8 mouse cellular contexts compared by ENCODE assay signal in genomic region chr17:35916297-35917142, GRCm38 (mm10). TPM values are rescaled to one million over a fixed set of nuclear protein-coding genes. Genes with fewer than 3 reads are reported as not detected.
DNase-seq lines count a peak whose midpoint lies in the region; ATAC-seq lines count a peak whose summit lies in the region.

Gene Mrps18b, minus strand, starts transcription at chr17:35916389.
Gene Ppp1r10, plus strand, starts transcription at chr17:35916434.

- H3K4me2 ChIP-seq in hindbrain, embryonic 15.5 days, result peak within 1 kb of the TSS; percentile 78

- peak; percentile 96 for ATAC-seq in hindbrain, embryonic 15.5 days (ENCODE audit: low FRiP score, low read depth)

- no peaks in the 10 kb centered on the region for H3K9me3 ChIP-seq in hindbrain, embryonic 15.5 days

- H3K27me3 ChIP-seq in hindbrain, embryonic 15.5 days, result no peaks in the 10 kb centered on the region

- peak within 1 kb of the TSS; percentile 98 for H3K27ac ChIP-seq in hindbrain, embryonic 15.5 days (replicated peaks)

- peak; percentile 100 for DNase-seq in T-cell, adult 2 months (ENCODE audit: low spot score)
- DNase-seq in cerebellum, postnatal 36 days, result peak; percentile 98 to 99
- peak; percentile 99 for DNase-seq in frontal cortex, postnatal 36 days (ENCODE audit: low spot score in 2 of 2)
- DNase-seq in left cerebral cortex, adult 11 months (ENCODE audit: low spot score), result peak; percentile 99
- peak; percentile 99 to 100 for DNase-seq in lung, postnatal 4 days
- DNase-seq in retina, postnatal 7 days (ENCODE audit: low read depth, low spot score), result peak; percentile 98
- peak; percentile 98 for DNase-seq in urinary bladder, adult 2 months (ENCODE audit: low spot score)

- peak within 1 kb of the TSS; percentile 76 for H3K9ac ChIP-seq in hindbrain, embryonic 15.5 days

- H3K4me1 ChIP-seq in hindbrain, embryonic 15.5 days (replicated peaks), result peaks cover 33% of the 10 kb centered on the region

- WGBS in hindbrain, embryonic 15.5 days, result under 1% methylated on average over 83 of the region's 83 CpGs

- no peaks in the 10 kb centered on the region for H3K36me3 ChIP-seq in hindbrain, embryonic 15.5 days

- H3K4me3 ChIP-seq in hindbrain, embryonic 15.5 days, result peak within 1 kb of the TSS; percentile 55

RNA-seq across cellular contexts. Expression of gene Mrps18b, which starts in this region (rescaled TPM):
- polyA plus RNA-seq in hindbrain, embryonic 15.5 days (2015; fragmentation: Nextera tagmentation; extraction: Ambion mirVana), result 57.0 and 59.1 TPM in 2 replicates
- 77.9 and 90.8 TPM in 2 replicates for polyA plus RNA-seq in urinary bladder, adult 2 months (2012; rRNA removed)

RNA-seq across cellular contexts. Expression of gene Ppp1r10, which starts in this region (rescaled TPM):
- polyA plus RNA-seq in hindbrain, embryonic 15.5 days (2015; fragmentation: Nextera tagmentation; extraction: Ambion mirVana), result 41.1 and 43.0 TPM in 2 replicates
- polyA plus RNA-seq in urinary bladder, adult 2 months (2012; rRNA removed), result 25.8 and 26.0 TPM in 2 replicates

Comparison
In these comparisons a context has a peak if more than half of its experiments do, and no peak if none do; other contexts are left out.
1. Peak in every context shown above with its lines: DNase-seq, ATAC-seq, H3K4me3 ChIP-seq and H3K27ac ChIP-seq.